Mouse (Mus musculus): ENCODE measurements around the gene Rapsn.

Gene Rapsn

DNA sequence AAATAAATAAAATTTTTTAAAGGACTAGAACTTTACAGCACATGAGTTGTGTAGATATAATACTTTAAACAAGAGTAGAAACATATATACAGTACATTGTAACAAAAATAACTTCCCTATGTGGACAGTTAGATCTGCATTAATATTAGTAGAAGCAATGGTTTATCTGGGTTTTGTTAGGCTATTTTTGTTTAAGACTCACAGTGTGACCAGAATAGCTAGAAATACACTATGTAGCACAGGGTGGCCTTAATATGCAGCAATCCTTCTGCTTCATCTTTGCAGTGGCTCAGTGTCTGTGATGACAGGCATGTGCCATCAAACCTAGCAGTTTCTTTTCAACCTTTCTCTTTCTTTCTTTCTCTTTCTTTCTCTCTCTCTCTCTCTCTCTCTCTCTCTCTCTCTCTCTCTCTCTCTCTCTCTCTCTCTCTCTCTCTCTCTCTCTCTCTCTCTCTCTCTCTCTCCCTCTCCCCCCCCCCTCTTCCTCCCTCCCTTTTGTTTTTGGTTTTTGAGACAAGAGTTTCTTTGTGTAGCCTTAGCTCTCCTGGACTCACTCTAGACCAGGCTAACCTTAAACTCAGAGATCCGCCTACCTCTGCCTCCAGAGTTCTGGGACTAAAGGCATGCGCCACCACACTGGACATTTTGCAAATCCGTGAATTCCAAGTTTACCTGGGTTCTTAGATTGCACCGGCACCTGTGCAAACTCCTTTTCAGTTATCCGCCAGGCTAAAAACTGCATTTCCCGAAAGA, 17.9 kb downstream of the Rapsn start:
- DNase-seq (ENCODE audit: low read depth, low spot score), result peak; percentile 31

DNA sequence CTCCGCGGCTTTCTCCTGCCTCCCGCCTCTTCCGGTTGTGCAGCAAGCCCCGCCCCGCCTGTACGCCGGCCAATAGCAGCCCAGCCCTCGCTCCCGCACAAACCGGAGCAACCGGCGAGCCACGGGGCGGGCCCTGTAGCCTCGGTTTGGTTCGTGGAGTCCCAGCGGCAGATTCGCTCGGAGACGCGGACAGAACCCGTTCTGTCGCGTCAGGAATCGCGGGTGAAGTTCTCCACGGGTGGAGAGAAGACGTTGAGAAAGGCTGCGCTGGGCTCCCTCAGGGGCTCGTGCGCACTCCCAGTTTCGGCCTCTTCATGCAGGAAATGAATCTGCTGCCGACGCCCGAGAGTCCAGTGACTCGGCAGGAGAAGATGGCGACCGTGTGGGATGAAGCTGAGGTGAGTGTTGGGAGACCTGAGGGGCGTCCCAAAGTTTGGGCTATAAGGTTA, 18.5 kb downstream of the Rapsn start, which contains the start of gene Psmc3:
Psmc3 (plus strand) TSS at position 76 of the 449 bp plus-strand sequence.
- peak; percentile 94 for DNase-seq (ENCODE audit: low read depth, low spot score)

DNA sequence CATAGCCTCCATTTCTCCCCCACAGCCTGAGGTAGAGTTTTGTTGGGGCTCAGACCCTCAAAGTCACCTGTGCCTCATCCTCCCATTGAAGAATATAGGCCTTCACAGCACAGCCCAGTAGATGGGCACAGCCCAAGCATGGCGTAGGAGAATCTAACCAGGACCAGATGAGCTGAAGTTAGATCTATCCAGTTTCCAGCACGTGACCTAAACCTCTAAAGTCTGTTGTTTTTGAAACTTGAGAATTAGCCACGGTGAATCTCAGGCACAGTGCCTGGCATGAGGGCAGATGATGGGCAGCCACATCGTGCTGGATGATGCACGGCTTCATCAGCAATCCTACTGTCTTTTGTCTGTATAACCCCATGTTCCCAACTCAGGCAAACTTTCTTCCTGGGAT, 23.0 kb downstream of the Rapsn start:
- no peak for DNase-seq (ENCODE audit: low read depth, low spot score)

DNA sequence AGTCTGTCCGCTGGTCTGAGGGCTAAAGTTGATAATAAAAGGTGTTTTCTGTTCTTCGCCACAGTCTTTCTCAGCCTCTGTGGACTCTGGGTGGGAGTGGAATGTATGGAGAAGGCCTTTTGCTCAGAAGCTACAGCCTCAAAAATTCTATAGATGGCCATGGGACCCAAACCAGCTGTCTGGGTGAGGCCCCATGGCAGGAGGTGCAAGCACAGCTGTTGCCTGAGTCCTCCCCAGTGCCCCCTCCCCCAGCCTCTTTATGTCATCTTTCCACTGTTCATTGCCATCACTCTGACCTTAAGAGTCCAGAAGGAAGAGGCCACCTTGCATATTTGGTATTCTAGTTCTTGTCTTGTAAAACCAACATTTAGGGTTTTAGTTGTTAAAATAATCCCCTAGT, 24.0 kb downstream of the Rapsn start:
- no peak for DNase-seq (ENCODE audit: low read depth, low spot score)

DNA sequence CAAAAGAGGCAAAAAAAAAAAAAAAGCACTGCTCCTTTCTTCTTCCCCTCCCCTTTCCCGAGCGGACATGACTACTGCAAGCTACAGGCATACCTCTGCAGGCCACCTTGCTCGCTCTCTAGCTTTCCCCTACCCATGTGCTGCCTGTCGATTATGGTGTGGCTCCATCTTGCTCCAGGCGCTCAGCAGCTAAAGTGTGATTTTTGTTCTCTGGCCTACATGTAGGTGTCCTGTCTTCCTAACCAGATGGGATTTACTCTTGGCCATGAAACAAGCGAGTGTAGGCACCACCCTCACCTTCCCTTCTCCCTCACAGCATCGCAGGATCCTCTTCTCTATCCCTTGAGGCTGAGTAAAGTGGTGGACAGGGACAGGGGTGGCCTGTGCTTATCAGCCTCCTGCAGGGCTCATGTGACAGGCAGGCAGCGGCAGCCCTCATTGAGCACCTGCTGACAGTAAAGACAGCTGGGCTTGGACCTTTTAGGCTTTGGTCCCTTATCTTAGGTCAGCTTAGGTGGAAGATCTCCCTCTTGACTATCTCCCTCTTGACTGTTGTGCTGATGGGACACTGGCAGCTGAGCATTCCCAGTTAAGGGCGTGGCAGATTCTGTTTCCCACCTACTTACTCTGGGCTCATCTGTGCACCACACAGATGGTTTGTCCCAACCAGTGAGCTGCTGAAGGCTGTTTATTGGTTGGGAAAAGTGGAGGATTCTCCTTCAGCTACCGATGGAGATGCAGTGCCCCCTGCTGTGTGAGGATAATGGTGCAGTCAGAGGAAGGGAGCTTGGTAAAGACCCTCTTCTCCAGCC, 25.3 kb downstream of the Rapsn start:
- no peak for DNase-seq (ENCODE audit: low read depth, low spot score)

DNA sequence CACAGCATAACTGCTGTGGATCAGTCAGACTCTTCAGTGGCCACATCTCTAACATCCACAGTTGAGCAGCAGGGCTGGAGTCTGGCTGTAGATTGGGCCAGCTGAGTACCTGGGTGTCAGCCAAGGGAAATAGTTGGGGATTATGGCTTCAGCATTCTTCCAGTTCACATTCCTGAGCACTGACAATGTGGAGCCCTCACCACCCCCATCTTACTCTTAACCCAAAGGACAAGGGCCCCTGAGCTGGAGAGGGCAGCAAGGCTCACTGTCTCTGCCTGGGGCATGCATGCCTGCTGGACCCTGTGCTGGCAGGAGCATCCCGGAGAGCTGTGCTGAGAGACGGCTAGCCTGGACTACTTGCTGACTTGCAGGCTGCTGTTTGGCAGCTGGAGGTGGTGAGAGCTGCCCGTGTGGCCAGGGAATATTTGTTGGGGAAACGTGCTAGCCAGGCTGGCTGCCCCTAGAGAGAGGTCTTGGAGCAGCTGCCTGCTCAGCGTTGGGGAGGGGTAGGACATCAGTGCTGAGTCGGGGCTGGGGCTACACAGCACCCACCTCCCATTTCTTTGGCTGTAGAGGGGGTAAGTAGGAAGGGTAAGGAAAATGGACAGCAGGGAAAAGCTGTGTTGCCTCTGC, 26.5 kb downstream of the Rapsn start:
- DNase-seq (ENCODE audit: low read depth, low spot score), result no peak

DNA sequence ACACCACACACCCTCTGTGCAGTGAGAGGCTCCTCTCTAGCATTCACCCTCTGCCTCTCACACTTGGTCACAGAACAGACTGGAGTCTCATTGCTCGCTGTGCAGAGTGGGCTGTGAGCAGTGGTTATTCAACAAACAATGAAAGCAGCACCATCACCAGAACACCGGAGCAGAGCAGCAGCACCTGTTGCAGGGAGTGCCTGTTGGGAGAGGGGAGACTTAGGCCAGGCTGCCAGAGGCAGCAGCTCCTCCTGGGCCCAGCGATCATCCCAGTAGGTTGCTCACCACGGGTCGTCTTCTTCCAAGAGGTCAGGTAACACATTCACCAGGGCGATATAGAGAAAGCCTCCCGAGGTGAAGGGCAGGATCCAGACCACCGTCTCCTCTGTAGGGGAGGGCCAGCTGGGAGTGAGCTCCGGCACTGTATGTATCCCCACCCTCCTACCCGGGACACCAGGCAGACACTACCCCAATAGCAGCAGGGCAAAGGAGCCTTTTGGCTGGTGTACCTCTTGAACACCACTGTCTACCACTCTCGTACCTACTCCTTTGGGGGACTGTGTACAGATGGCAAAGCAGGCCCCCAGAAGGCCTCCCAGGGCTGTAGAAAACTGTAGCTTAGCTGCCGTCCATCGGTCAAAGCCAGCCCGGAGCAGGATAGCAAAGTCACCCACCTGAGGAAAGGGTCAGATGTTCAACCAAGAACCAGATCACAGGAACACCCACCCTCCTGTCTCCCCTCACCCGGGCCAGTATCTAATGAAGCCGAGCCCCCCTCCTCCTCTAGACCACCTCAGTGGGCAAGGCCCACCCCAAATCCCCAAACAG, 27.6 kb downstream of the Rapsn start:
- DNase-seq (ENCODE audit: low read depth, low spot score), result no peak

DNA sequence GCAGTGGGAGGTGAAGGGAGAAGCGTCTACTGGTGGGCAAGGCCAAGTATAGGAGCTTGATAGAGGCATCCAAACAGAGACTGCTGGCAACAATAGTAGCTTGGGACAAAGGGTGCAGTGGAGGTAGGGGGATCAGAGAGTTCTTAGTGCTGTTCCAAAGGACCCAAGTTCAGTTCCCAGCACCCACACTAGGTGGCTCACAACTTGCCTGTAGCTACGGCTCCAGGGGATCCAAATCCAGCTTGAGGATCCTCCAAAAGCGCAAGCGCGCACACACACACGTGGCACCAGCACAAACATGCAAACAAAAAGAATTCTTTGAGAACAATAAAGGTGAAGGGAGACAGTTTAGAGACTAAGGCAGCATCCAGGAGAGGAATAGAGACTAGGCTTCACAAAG, 28.8 kb downstream of the Rapsn start:
- no peak for DNase-seq (ENCODE audit: low read depth, low spot score)

DNA sequence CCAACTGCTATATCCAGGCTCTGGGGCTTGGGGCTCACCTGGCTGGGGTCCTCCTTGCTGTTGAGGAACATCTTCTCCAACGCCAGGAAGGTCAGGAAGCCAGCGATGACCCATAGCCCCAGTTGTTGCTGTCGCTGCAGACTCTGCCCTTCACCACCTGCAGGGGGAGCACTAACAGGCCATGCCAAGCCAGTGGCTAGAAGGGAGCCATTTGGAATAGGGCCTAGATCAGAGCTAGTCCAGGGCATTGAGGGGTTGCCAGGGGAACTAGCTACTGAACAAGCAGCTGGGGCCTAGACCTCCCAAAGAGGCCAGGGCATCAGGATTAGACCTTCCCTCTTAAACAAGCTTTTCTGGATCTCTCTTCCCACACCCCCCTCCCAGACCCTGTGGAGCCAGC, 30.1 kb downstream of the Rapsn start:
- DNase-seq (ENCODE audit: low read depth, low spot score), result peak; percentile 40

DNA sequence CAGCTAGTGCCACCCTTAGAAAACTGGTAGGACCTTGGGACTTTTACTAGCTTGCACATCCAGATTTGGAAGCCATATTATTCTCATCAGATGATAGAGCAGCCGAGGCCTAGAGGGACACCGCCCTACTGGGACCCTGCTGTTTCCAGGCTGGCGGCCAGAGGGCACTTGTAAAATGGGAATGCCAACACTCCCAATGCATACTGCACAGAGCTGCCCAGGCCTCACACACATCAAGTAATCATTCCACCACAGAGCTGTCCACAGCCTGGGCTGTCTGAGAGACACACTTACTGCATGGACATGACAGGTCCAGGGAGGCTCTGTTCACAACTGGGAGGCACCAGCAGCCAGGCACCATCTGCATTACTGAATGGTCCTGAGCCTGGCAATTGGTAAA, 31.0 kb downstream of the Rapsn start:
- no peak for DNase-seq (ENCODE audit: low read depth, low spot score)

DNA sequence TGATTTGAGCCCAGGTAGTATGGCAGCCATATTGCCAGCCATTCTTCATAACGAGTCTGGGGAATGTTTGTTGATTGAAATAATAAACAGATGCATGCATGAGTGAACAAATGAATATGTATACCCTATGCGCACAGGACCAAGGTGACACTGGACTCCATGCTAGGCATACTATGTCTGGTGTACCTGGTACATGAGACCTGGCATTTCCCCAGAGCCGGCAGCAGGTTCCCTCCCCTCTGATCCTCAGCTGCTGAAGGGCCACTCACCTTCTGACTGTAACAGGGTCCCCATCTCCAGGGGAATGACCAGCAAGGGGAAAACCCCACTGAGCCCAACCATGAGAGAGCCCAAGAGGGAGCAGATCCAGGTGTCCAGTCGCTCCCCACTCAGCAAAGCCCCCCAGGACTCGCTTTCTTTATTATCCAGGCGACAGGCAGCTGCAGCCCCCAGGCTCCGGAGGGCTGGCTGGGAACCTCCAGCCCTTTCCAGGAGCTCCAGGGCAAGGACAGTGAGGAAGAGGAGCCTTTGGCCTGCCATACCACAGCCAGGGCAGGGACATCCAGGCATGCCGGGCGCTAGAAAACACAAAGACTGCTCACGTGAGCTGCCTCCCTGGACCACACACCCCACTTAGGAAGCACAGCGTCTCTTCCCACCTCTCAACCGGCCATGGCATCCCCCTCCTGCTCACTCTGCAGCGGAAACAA, 32.9 kb downstream of the Rapsn start:
- no peak for DNase-seq (ENCODE audit: low read depth, low spot score)

DNA sequence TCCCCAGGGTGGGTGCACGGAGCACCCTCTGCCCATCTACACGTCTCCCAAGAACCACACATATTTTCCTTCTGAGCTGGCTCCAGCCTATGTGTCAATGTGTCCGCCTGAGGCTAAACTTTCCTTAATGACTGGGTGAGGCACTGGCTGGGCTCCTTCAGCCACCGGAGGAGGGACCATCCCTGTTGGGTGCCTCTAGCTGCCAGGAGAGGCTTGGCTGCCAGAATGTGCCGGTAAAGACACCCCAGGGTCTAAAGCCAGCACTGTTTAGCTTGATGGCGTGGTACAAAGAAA, 33.4 kb downstream of the Rapsn start:
- no peak for DNase-seq (ENCODE audit: low read depth, low spot score)

DNA sequence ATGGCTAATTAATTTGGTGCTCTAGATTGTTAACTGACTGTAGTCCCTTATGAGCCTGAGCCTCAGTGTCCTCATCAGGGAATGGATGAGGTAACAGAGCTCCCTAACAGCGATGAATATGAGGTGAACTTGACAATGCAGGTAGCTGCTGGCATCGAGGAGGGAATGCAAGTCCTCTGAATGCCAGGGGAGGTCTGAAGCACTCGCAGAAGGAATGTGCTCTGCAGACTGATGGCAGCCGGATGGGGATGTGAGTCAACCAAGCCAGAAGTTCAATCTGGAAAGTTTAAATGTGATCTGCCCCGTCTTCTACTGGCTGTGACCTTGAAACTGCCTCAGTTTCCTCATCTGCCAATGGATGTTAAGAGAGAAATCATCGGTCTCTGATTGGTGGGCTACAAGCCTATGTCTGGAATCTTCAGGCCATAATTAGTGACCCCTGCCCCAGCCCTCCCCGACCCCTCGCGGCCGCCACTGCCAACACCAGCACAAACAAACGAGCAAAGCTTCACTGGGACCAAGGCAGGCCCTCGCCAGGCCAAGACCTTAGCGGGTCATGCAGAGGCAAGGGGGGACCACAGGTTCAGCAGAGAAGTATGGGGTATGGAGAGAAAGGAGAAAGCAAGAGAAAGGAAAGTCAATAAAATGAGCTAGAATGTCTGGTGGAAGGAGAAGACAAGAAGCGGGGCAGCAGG, 34.0 kb downstream of the Rapsn start:
- DNase-seq (ENCODE audit: low read depth, low spot score), result no peak

DNA sequence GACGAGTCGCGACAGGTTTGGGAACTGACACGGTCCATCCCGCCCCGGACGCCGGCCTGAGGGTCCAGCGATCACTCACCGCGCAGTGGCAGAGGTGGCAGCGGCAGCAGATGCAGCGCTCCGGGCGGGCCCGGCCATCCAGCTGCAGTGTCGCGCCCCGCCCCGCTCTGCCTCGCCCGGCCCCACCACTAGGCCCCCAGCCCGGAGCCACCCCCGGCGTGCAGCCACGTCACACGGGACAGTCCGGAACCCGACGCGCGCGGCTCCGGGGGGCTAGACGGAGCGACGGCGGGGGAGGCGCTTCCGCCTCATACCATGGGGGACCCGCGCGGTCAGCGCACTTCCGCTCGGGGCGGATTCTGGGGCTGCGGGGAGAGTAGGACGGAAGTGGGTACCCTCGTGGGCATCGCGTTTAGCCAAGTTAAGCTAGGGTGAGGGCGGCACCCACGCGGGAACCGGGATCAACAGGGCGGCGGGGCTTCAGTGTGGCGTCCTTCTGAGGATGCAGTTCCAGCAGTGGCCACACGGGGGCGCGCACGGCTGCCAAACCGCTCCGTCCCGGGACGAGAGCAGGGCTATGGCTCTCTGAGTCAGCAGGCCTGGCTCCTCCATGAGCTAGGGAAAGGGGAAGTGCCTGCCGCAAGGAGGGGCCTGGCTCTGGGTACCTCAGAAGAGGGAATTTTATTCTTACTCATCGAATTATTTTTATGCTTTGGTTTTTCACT, 34.8 kb downstream of the Rapsn start, which contains the start of gene Slc39a13:
Slc39a13 (minus strand) TSS at position 342 of the 725 bp plus-strand sequence.
- DNase-seq (ENCODE audit: low read depth, low spot score), result peak; percentile 95

DNA sequence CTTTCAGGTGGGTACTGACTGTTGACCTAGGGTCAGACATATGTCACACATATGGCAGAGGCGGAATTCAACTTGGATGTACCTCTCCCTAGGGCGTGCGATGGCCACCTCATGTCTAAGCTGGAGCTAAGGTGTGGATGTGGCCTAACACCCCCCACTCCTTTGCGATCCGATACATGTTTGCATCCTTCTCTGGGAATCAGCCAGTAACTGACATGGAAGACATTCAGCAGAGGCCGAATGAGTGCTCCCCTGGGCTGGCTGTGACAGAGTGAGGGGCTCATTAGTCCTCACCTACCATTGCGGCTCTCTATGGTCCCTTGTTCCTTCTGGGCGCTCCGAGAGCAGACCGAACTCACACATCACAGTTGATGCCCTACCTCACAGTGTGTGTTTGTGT, 35.6 kb downstream of the Rapsn start:
- DNase-seq (ENCODE audit: low read depth, low spot score), result no peak

DNA sequence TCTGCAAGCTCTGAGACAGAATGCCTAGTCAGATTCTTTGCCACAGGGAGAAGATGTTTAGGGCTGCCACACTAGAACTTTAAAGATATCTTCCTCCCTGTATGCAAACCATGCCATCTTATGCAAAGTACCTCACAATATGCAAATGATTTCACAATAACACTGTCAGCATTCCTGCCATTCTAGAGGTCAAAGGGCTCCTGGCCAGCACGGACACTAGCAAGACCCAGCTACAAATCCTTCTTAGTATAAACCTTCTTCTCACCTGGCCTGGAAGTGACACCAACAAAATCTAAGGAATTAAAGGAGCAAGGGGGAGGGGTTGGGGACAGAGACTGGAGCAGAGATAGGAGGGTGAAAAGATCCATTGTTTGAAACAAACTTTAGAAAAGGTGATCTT, 36.7 kb downstream of the Rapsn start:
- no peak for DNase-seq (ENCODE audit: low read depth, low spot score)

DNA sequence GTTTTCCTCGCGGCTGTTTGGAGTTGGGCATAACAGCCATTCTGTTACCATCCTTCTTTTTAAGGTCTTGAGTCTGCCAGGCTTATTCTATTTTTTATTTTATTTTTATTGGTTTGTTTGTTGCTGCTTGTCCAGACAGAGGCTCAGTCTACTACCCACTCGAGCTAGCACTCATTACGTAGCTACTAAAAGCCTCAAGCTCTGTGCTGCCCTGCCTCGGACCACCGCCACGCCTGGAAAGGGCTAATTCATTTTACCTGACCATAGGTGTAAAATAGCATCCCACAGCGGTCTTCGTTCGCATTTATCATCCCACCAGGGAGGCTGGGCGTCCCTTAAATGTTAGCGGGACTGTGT, 42.5 kb downstream of the Rapsn start:
- DNase-seq (ENCODE audit: low read depth, low spot score), result no peak

DNA sequence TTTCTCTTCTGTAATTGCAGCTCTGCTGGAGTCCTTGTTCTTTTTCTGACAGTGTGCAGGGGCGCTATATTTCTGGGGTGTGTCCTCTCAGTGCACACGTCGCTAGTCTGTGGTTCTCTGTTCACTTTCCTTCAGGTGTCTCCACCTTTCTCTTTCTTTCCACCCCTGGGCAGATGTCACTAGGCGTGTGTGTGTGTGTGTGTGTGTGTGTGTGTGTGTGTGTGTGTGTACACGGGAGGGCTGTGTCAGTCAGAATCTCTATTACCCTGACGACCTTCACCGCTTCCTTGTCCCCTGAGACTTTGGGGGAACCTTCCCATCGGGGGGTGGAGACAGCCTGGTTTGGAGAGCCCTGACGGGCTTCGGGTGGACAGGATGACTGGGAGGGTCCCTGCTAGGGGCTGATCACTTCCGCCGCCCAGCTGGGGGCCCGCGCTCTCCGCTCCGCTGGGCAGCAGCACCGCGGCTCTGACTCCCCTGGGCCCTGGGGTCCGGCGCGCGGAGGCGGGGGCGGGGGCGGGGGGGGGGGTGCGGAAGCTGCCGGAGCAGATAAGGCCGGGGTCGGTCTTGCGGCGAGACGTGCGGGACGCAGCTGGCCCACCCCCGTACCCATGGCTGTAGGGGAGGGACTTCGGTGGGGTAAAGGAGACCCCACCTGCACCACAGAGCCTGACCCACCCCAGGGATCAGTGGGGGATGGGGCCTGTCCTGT, 43.0 kb downstream of the Rapsn start:
- peak; percentile 62 for DNase-seq (ENCODE audit: low read depth, low spot score)

DNA sequence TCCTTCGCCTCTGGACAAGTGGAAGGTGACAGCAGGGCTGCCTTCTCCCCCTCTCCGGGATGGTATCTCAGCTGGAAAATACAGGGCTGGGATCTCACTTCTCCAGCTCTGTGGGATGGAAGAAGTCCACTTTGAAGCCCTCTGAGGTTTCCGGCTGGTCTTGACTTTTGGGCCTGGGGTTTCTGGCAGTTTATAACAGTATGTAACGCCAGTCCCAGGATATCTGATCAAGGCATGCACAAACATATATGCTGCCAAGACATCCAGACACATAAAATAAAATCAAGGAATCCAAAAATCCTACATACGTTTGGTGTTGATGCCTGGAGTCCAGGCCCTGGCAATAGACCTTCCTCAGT, 43.6 kb downstream of the Rapsn start:
- DNase-seq (ENCODE audit: low read depth, low spot score), result no peak

Data from CD4-positive helper T cell, adult 2 months (primary cell).